Mouse (Mus musculus) heart, embryonic 11.5 days (tissue): ENCODE results near the gene Cpa5. TPM values are rescaled to one million over a fixed set of nuclear protein-coding genes. Genes with fewer than 3 reads are reported as not detected.
A peak's percentile ranks its signal among the peaks of the same experiment; 100 is the strongest.

ENCODE experiments used
- ATAC-seq: fragments of 200-750 bp; cut with Nextera tagmentation; replicated peaks from 2 replicates; pipeline ENCODE4 v1.8.0; 2017; ENCODE audit warnings: moderate library complexity; ENCODE audit not compliant: insufficient number of reproducible peaks, low FRiP score, low TSS enrichment
- H3K27ac ChIP-seq: fragments of 300-500 bp; sonication (generic); 2 replicates; pipeline ENCODE4 v1.5.1; 2014; ENCODE audit warnings: mild to moderate bottlenecking, low read depth, low read length
- H3K27me3 ChIP-seq: fragments of 300-500 bp; sonication (generic); 2 replicates; pipeline ENCODE4 v1.6.1; 2014; ENCODE audit warnings: mild to moderate bottlenecking, low read length, mixed read lengths; ENCODE audit not compliant: control insufficient read depth, insufficient read depth
- H3K36me3 ChIP-seq: fragments of 300-500 bp; sonication (generic); 2 replicates; pipeline ENCODE4 v1.6.1; 2014; ENCODE audit warnings: mild to moderate bottlenecking, low read length, moderate library complexity, mixed read lengths; ENCODE audit not compliant: control insufficient read depth, insufficient read depth
- H3K4me1 ChIP-seq: fragments of 300-500 bp; sonication (generic); 2 replicates; pipeline ENCODE4 v1.6.1; 2014; ENCODE audit warnings: low read length; ENCODE audit not compliant: control insufficient read depth, insufficient read depth
- H3K4me2 ChIP-seq: fragments of 300-500 bp; sonication (generic); 2 replicates; pipeline ENCODE4 v1.6.1; 2014; ENCODE audit warnings: mild to moderate bottlenecking, moderate library complexity
- H3K4me3 ChIP-seq: fragments of 300-500 bp; sonication (generic); 2 replicates; pipeline ENCODE4 v1.5.1; 2014; ENCODE audit warnings: low read depth, low read length
- H3K9ac ChIP-seq: fragments of 300-500 bp; sonication (generic); 2 replicates; pipeline ENCODE4 v1.6.1; 2014; ENCODE audit warnings: mild to moderate bottlenecking, low read depth, low read length, moderate library complexity
- H3K9me3 ChIP-seq: fragments of 300-500 bp; sonication (generic); replicated peaks from 2 replicates; pipeline ENCODE4 v1.6.1; 2016; ENCODE audit warnings: low read length; ENCODE audit not compliant: control insufficient read depth
- WGBS: fragments of 180-500 bp; shearing (Covaris S2); extraction: QIAGEN DNeasy Blood & Tissue Kit; methylation state at CpG from one replicate; pipeline ENCODE4 v1.1.7; 2014; ENCODE audit not compliant: insufficient replicate concordance; 5-methylcytosine and 5-hydroxymethylcytosine counted together
- polyA plus RNA-seq: library from polyadenylated mRNA; unstranded; fragments of >200 nt; fragmentation: Nextera tagmentation; extraction: Ambion mirVana; gene quantifications from 2 replicates; pipeline ENCODE4 v1.2.1, GENCODE M21; 2014

Cpa5 gene
- polyA plus RNA-seq, 1 experiment from 2014 or later, result 1.4 TPM

DNA sequence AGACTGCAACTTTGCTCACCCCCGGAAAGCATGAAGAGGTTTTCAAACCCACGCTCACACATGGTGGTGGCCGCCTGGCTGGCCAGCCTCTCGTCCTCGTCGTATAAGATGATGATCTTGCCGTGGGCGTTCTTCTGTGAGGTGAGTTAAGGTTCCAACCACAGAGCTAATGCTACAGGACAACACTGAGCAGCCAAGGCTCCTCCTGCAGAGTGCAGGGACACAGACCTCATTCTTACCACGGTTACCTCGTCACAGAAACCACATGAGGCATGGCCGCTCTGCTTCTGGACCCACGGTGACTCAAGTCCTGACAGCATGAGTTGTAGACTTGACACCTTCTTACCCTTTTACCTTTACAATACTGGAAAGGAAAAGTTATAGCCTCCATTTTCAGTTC is 46.5 kb downstream of the Cpa5 start:
- no peak for ATAC-seq

DNA sequence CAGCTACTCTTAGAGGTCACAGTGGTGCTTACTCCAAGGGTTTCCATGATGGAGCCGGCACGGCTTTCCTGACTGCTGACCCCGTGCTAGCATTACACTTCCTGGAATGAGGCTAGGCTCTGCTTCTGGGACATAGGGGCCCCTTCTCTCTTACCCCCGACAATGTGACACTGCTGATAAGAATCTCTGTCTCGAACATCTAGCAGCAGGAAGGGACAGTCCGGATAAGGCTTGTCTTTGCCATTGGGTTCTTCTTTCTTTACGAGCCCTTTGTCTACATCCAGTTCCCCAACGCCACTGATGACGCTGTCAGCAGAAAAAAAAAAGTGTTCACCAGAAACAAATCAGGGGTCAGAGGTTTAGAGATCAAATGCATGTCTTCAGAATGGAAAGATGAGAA is 47.8 kb downstream of the Cpa5 start:
- Histone ChIP-seq H3K27ac (no peak overlapping the region), H3K9ac (no peak overlapping the region), H3K36me3 (no peaks in the 10 kb centered on the region), H3K27me3 (no peaks in the 10 kb centered on the region), H3K4me2 (no peak overlapping the region), H3K4me3 (no peak overlapping the region), H3K4me1 (no peaks in the 10 kb centered on the region; the same call in 1 of the 2 replicates), H3K9me3 (no peaks in the 10 kb centered on the region)
- 56% methylated on average over 9 of the region's 9 CpGs for WGBS
- no peak for ATAC-seq

More for the DNA sequence above, 46.5 kb downstream of the Cpa5 start:
- H3K27me3 ChIP-seq, result no peaks in the 10 kb centered on the region
- H3K9me3 ChIP-seq, result no peaks in the 10 kb centered on the region
- no peaks in the 10 kb centered on the region for H3K36me3 ChIP-seq
- no peak overlapping the region for H3K9ac ChIP-seq
- no peak overlapping the region for H3K4me3 ChIP-seq
- no peak overlapping the region for H3K4me2 ChIP-seq
- H3K27ac ChIP-seq, result no peak overlapping the region
- WGBS, result 91% methylated on average over 12 of the region's 12 CpGs
- no peaks in the 10 kb centered on the region; the same call in 1 of the 2 replicates for H3K4me1 ChIP-seq

DNA sequence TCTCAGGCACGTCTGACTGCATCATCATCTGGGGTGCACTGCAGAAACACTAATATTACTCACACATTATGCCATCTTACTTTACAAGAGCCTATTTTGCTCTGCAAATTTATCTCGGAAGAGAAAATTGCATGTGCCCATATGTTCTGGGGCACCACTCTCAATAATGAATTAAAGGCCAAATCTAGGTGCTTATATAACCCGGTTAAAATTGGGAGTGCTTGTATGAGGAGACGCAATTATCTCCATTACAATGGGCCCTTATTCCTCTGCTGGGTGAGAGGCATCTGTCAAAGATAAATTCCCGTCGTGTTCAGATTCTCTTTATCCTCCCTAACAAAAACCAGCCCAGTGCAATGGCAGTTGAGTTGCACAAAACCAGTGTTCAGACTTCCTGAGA is 54.0 kb downstream of the Cpa5 start:
- Histone ChIP-seq H3K36me3 (no peaks in the 10 kb centered on the region), H3K9me3 (no peaks in the 10 kb centered on the region), H3K4me2 (no peak overlapping the region), H3K9ac (no peak overlapping the region), H3K27me3 (no peaks in the 10 kb centered on the region; the same call in 1 of the 2 replicates), H3K4me3 (no peak overlapping the region), H3K4me1 (peaks cover 13% of the 10 kb centered on the region), H3K27ac (peak overlapping the region; percentile 30)
- no peak for ATAC-seq
- WGBS, result 24% methylated on average over 6 of the region's 6 CpGs

DNA sequence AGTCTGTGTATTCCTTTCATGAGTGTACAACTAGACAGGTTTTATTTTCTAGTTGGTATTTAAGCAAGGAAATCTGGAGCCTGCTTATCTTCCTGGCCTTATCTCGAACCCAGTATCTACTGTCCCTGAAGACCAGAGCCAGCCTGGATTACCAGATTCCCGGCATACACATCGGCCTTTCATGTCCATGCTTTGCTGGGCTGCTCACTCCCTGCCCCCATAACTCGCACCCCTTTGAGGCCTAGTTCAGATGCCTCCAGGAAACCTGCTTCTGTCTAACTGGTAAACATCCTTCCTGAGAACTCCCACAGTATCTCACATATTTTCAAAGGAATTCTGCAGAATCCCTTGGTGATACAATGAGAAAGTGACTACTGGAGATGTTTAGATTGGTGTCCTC is 54.5 kb downstream of the Cpa5 start:
- Histone ChIP-seq H3K9ac (no peak overlapping the region), H3K4me2 (no peak overlapping the region), H3K4me3 (no peak overlapping the region), H3K4me1 (peaks cover 13% of the 10 kb centered on the region), H3K27ac (peak overlapping the region; percentile 30), H3K36me3 (no peaks in the 10 kb centered on the region), H3K27me3 (no peaks in the 10 kb centered on the region; the same call in 1 of the 2 replicates), H3K9me3 (no peaks in the 10 kb centered on the region)
- WGBS, result 10% methylated on average over 4 of the region's 4 CpGs
- no peak for ATAC-seq

DNA sequence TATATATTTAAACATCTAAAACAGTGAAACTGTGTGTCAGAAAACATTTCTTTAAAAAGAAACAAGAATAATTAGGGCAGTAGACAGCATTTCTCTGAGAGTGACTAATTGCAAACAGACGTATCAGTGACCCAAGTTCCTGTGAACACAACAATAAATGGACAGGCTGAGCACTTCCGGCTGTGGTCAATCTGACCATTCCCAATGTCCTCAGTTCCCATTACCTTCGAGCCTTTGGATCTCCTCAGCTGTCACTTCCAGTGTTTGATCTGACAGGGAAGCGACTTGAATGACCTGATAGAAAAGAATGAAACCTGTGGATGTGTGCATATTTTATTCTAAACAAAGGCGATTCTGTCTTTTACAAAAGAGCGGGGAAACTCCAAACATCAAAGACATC is 55.2 kb downstream of the Cpa5 start:
- H3K27ac ChIP-seq, result no peak overlapping the region
- WGBS, result 57% methylated on average over 6 of the region's 6 CpGs
- no peaks in the 10 kb centered on the region; the same call in 1 of the 2 replicates for H3K27me3 ChIP-seq
- no peak overlapping the region for H3K4me3 ChIP-seq
- H3K36me3 ChIP-seq, result no peaks in the 10 kb centered on the region
- H3K9me3 ChIP-seq, result no peaks in the 10 kb centered on the region
- peaks cover 13% of the 10 kb centered on the region for H3K4me1 ChIP-seq
- no peak overlapping the region for H3K9ac ChIP-seq
- no peak overlapping the region for H3K4me2 ChIP-seq
- no peak for ATAC-seq

DNA sequence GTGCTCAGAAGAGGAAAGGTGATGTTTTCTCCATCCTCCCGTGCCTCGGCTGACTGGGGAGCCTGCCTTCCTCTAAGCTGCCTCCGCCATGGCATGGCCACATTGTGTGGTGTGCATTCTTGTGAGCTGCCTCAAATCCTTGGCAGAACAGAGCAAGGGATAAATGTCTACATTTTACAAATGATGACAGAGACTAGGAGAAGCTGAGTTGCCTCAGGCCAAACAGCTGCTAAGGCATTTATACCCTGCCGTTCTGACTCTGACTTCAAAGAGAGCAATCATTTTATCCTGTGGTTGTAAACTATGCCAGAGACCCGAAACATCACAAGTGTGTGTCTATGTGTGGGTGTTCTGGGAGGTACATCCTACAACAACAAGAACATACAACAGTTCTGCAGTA is 56.8 kb downstream of the Cpa5 start:
- H3K4me1 ChIP-seq, result peaks cover 16% of the 10 kb centered on the region
- no peak overlapping the region for H3K4me2 ChIP-seq
- H3K27ac ChIP-seq, result no peak overlapping the region
- H3K9me3 ChIP-seq, result no peaks in the 10 kb centered on the region
- no peak overlapping the region for H3K9ac ChIP-seq
- H3K27me3 ChIP-seq, result no peaks in the 10 kb centered on the region; the same call in 1 of the 2 replicates
- H3K4me3 ChIP-seq, result no peak overlapping the region
- no peak for ATAC-seq
- 71% methylated on average over 5 of the region's 5 CpGs for WGBS
- H3K36me3 ChIP-seq, result no peaks in the 10 kb centered on the region

DNA sequence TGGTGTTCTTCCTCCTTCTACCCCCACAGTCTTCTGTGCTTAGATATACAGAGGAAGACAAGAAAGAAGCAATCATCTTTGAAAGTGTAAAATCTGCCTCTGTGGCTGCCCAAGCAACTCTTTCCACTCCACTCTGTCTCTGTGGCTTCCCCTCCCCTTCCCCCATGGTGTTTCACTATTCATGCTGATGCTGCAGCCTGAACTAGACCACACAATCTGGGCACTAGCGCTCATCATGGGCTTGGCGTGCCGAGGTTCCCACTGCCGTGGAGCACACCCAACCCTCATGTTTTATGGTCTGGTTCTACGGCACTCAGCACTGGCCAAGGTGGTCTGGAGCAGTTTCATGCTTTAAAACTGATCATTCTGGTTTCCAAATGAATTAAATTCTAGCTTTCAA is 60.9 kb downstream of the Cpa5 start:
- Histone ChIP-seq H3K4me1 (peaks cover 34% of the 10 kb centered on the region), H3K9me3 (no peaks in the 10 kb centered on the region), H3K9ac (no peak overlapping the region), H3K27me3 (no peaks in the 10 kb centered on the region; the same call in 1 of the 2 replicates), H3K27ac (no peak overlapping the region), H3K4me2 (no peak overlapping the region), H3K4me3 (no peak overlapping the region), H3K36me3 (no peaks in the 10 kb centered on the region)
- WGBS, result 85% methylated on average over 5 of the region's 5 CpGs
- ATAC-seq, result no peak

DNA sequence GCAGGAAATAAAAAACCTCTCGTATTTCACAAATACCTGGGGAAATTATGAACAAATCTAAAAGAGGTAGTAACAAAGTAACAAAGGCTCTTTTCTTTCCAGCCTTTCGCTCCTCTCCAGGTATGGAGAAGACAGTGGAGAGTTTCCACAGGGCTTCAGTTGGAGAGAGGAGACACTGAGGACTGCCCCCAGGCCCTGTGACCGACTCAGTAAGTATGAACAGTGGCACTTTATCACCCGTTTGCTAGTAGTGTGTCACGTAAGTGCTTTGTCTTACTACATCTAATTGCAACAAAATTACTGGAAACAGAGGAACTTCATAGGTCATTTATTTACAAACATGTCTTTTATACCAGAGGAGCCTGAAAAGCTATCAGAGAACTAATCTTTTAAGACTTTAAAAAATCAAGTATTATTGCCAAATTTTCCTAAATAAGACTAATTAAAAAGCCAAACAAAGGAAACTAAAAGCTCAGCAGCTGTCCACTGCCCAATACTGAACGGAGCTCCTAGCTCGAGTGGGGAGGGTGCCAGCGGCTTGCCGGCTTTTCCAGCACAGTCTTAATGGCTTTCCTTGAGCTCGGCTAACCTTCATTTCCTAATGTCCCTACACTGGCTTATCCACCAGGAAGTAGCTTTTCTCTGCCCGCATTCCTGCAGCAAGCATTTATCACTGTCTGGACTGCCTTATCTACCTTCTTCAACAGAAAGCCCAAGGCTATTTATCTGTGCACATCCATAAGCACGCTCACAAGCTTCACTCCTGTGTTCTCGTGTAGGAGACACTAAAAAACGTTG is 63.2 kb downstream of the Cpa5 start:
- Histone ChIP-seq H3K4me1 (peaks cover 36% of the 10 kb centered on the region), H3K27me3 (no peaks in the 10 kb centered on the region; the same call in 1 of the 2 replicates), H3K9ac (no peak overlapping the region; the same call in 1 of the 2 replicates), H3K9me3 (no peaks in the 10 kb centered on the region), H3K4me3 (no peak overlapping the region), H3K4me2 (peak overlapping the region; percentile 42), H3K27ac (peak overlapping the region; percentile 81), H3K36me3 (no peaks in the 10 kb centered on the region)
- 14% methylated on average over 14 of the region's 14 CpGs for WGBS
- no peak for ATAC-seq
